Mouse (Mus musculus) olfactory bulb, adult 2 months (tissue): ENCODE data around the gene Pcca. TPM values are rescaled to one million over a fixed set of nuclear protein-coding genes. Genes with fewer than 3 reads are reported as not detected.

ENCODE experiments used
- H3K27ac ChIP-seq: fragments of 200-500 bp; 2 replicates; pipeline ENCODE4 v1.5.1; 2012; ENCODE audit warnings: low read depth, low read length; ENCODE audit not compliant: insufficient read depth
- H3K4me1 ChIP-seq: fragments of 200-500 bp; 2 replicates; pipeline ENCODE4 v1.6.1; 2012; ENCODE audit warnings: low read length; ENCODE audit not compliant: control insufficient read depth, insufficient read depth
- H3K4me3 ChIP-seq: fragments of 200-500 bp; 2 replicates; pipeline ENCODE4 v1.5.1; 2012; ENCODE audit warnings: mild to moderate bottlenecking, low read depth, low read length, moderate library complexity; ENCODE audit not compliant: insufficient read depth
- CTCF ChIP-seq: fragments of 200-500 bp; IDR thresholded peaks from 2 replicates; pipeline ENCODE4 v1.5.1; 2012; ENCODE audit warnings: low read depth, mild to moderate bottlenecking, low read length, moderate library complexity; ENCODE audit not compliant: insufficient read depth
- POLR2A ChIP-seq: fragments of 200-500 bp; IDR thresholded peaks from 2 replicates; pipeline ENCODE4 v1.6.1; 2012; ENCODE audit warnings: mild to moderate bottlenecking, low read depth, low read length, moderate library complexity; ENCODE audit not compliant: insufficient read depth
- WGBS: fragments of 180-500 bp; shearing (Covaris S2); methylation state at CpG from one replicate; pipeline ENCODE4 v1.1.7; 2018; 5-methylcytosine and 5-hydroxymethylcytosine counted together
- polyA plus RNA-seq: library from polyadenylated mRNA; stranded (reverse); fragments of >200 nt; gene quantifications from 2 replicates; pipeline ENCODE4 v1.2.4, GENCODE M21; 2012; ENCODE audit warnings: low replicate concordance; ENCODE audit not compliant: missing spikeins, insufficient read depth, insufficient read length

The Pcca gene
- polyA plus RNA-seq, 1 experiment: not detected

- H3K4me3 ChIP-seq: no peak overlapping the region
- H3K4me1 ChIP-seq: peaks cover 7% of the 10 kb centered on the region
- TF ChIP-seq CTCF (no peak), POLR2A (no peak)
- H3K27ac ChIP-seq: no peak overlapping the region
- WGBS: 91% methylated on average over 3 of the region's 3 CpGs
Measured at GRCm38 (mm10) chr14:122877787-122878186, 343.7 kb downstream of the Pcca start.

DNA sequence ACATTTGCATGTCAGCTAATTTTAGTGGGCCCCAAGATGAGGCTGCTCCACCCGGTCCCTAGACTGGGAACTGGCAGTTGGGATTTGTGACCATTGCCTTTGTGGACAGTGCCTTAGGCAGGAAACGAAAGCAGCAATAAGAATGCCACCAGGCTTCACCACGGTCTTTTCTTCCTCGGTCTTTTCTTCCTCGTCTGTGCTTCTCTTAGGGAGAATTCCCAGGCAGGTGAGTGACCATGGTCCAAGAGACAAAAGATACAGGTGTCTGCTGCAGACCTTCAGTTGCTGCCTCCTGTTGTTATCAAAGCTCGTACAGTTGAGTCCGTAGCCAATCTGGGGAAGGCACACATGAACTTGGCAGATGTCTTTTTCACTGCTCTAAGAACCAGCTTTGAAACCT, 346.2 kb downstream of the Pcca start:
- Histone ChIP-seq H3K4me1 (peaks cover 7% of the 10 kb centered on the region), H3K27ac (no peak overlapping the region)

GRCm38 (mm10) chr14:122881699-122882098, 347.6 kb downstream of the Pcca start:
- WGBS: 92% methylated on average over 2 of the region's 2 CpGs
- TF ChIP-seq POLR2A (no peak), CTCF (no peak)
- Histone ChIP-seq H3K4me1 (0 out of 2 replicates have a peak, but pooled peaks cover 8% of the 10 kb centered on the region), H3K4me3 (no peak overlapping the region), H3K27ac (no peak overlapping the region)

More for the DNA sequence above, 346.2 kb downstream of the Pcca start:
- H3K4me3 ChIP-seq: no peak overlapping the region
- 90% methylated on average over 7 of the region's 7 CpGs for WGBS
- no peak for TF ChIP-seq POLR2A
- no peak for TF ChIP-seq CTCF

GRCm38 (mm10) chr14:122882201-122882639, 348.1 kb downstream of the Pcca start:
- Histone ChIP-seq H3K4me1 (0 out of 2 replicates have a peak, but pooled peaks cover 8% of the 10 kb centered on the region), H3K4me3 (no peak overlapping the region), H3K27ac (no peak overlapping the region)
- 74% methylated on average over 9 of the region's 9 CpGs for WGBS
- TF ChIP-seq POLR2A (no peak), CTCF (no peak)

DNA sequence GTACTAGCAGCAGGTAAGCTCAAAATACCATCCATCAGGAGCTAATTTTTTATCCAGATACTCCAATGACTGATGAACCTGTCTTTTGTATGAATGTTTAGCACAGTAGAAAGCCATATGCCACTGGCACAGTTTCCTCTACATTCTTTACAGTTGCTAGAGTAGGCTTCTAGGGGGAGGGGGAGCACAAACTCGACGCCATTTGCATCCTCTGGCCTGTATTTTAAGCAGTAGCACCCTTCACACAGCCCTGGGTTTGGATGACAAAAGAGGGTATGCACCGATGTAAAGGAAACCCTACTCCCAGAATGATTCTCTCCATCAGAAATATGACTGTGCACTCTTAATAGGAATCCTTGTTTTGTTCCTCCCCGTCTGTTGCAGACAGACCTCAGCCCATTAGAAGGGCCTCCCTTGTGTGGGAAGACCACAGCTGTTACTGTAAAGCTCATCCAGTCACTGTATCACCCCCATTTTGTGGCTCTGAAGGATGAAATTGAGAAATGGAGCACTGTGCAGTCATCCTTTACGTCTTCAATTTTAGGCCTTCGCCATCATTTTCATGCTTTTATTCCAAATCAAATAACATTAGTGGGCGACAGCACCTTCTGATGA, 348.8 kb downstream of the Pcca start:
- no peak overlapping the region for H3K4me3 ChIP-seq
- 0 out of 2 replicates have a peak, but pooled peaks cover 8% of the 10 kb centered on the region for H3K4me1 ChIP-seq
- TF ChIP-seq CTCF (no peak), POLR2A (no peak)
- H3K27ac ChIP-seq: no peak overlapping the region
- WGBS: 78% methylated on average over 7 of the region's 7 CpGs

- TF ChIP-seq CTCF: no peak
- no peak for TF ChIP-seq POLR2A
- Histone ChIP-seq H3K27ac (no peak overlapping the region), H3K4me1 (0 out of 2 replicates have a peak, but pooled peaks cover 8% of the 10 kb centered on the region), H3K4me3 (no peak overlapping the region)
- 86% methylated on average over 4 of the region's 4 CpGs for WGBS
Measured at GRCm38 (mm10) chr14:122883410-122883806, 349.3 kb downstream of the Pcca start.

DNA sequence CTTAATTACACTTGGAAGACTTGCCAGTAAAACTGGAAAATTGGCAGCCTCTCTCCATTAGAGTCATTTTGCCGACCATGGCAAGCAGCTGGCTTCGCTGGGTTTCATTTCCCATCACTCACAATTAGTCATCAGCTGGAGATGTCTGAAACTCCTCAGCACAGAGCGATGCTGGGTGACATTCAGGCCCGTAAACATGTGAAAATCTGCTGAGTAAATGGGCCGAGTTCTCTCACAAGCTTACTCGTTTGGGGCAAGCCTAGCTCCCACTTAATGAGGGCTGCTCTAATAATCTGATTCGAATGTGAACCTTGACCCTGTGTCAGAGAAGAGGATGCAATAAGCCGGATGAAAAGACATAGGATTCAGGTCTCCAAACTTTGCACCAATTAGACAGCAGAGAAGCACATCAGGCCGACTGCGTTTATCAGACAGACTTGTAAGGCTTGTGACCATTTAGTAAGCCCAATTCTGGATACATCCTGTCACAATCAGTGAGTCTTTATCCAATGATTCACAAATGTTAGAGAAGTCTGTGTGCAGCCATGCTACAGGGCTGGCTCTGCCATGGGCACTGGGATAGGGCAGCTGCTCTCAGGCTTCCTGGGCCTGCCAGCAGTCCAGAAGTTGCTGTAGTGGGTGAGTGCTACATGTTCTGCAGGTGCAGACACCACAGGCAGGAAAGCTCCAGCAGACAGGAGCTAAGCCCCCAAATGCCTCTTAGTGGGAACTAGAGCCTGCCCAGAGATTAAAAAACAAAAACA, 349.9 kb downstream of the Pcca start:
- Histone ChIP-seq H3K4me1 (0 out of 2 replicates have a peak, but pooled peaks cover 8% of the 10 kb centered on the region), H3K27ac (no peak overlapping the region), H3K4me3 (no peak overlapping the region)
- WGBS: 61% methylated on average over 10 of the region's 10 CpGs
- TF ChIP-seq CTCF: no peak
- no peak for TF ChIP-seq POLR2A

DNA sequence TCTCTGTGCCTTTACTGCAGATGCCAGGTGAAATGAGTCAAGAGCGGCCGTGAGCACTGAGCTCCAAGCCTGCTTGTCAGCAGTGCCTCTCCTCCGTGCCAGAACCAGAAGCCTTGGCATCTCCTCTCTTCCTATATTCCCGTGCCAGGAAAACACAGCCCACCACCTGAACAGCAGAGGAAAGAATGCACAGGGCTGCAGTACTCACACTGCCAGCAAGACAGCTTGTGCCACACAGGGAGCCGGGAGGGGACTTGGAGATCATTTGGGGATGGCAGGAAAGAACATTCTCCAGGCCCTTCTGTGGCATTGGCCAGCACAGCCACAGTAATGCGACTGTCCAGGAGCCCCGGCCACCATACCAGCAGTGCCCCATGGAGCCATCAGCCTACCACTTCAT, 351.8 kb downstream of the Pcca start:
- Histone ChIP-seq H3K4me1 (peaks cover 12% of the 10 kb centered on the region), H3K27ac (no peak overlapping the region), H3K4me3 (no peak overlapping the region)
- TF ChIP-seq CTCF (no peak), POLR2A (no peak)
- 75% methylated on average over 7 of the region's 7 CpGs for WGBS

DNA sequence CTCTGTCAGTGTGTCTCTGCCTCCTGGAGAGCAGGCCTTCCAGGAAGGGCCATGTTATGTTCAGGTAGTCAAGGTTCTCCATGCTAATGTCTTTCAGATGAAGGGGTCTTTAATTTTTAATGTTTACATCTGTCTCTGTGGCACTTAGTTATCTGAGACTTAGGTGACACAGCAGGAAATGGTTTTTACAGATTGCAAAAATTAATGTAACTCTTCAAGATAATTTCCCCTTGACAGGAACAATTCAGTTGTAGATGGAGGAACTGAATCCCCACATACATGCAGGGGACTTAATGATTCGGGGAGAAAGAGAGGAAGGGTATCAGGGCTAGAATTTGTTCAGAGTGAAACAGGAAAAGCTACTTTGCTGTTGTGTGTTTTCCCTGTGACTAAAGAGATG, 353.2 kb downstream of the Pcca start:
- peaks cover 15% of the 10 kb centered on the region for H3K4me1 ChIP-seq
- 94% methylated on average over 1 of the region's 1 CpGs for WGBS
- no peak overlapping the region for H3K4me3 ChIP-seq
- TF ChIP-seq CTCF (no peak), POLR2A (no peak)
- H3K27ac ChIP-seq: no peak overlapping the region
